Mouse (Mus musculus) spleen, adult 2 months (tissue): ENCODE measurements at regions not wholly inside any gene's neighbourhood (a gene's known extent, or its start where the extent isn't known, plus 50 kb on each side); places are given as distances from the start of the nearest gene placed in this dataset.

ENCODE experiments used
- DNase-seq, 2 experiments: peaks; one replicate each; pipeline versions ENCODE4 v3.0.0 to v3.0.0-alpha.2; 2012 to 2021; ENCODE audit warnings: low spot score in 2 of 2, low read depth in 1 of 2
- H3K27ac ChIP-seq: fragments of 200-500 bp; 2 replicates; pipeline ENCODE4 v1.5.1; 2012; ENCODE audit warnings: low read length, inconsistent platforms; ENCODE audit not compliant: insufficient read depth
- H3K27me3 ChIP-seq: fragments of 200-500 bp; 2 replicates; pipeline ENCODE4 v1.6.1; 2012; ENCODE audit warnings: mild to moderate bottlenecking, moderate library complexity, low read length, inconsistent platforms; ENCODE audit not compliant: control insufficient read depth, insufficient read depth
- H3K36me3 ChIP-seq: fragments of 200-500 bp; 2 replicates; pipeline ENCODE4 v1.6.1; 2012; ENCODE audit warnings: mild to moderate bottlenecking, low read length, inconsistent platforms; ENCODE audit not compliant: control insufficient read depth, insufficient read depth
- H3K4me1 ChIP-seq: fragments of 200-500 bp; 2 replicates; pipeline ENCODE4 v1.6.1; 2011; ENCODE audit warnings: inconsistent platforms; ENCODE audit not compliant: control insufficient read depth, insufficient read depth, insufficient read length
- H3K4me3 ChIP-seq: fragments of 200-500 bp; 2 replicates; pipeline ENCODE4 v1.5.1; 2011; ENCODE audit warnings: mild to moderate bottlenecking, inconsistent platforms; ENCODE audit not compliant: insufficient read depth, insufficient read length; ENCODE audit errors: extremely low read depth
- CTCF ChIP-seq: fragments of 200-500 bp; IDR thresholded peaks from 2 replicates; pipeline ENCODE4 v1.5.1; 2011; ENCODE audit warnings: mild to moderate bottlenecking, inconsistent platforms; ENCODE audit not compliant: insufficient read depth, insufficient read length, insufficient replicate concordance; ENCODE audit errors: extremely low read depth
- POLR2A ChIP-seq: fragments of 200-500 bp; IDR thresholded peaks from 2 replicates; pipeline ENCODE4 v1.6.1; 2011; ENCODE audit warnings: low read depth, low read length, inconsistent platforms
- WGBS: fragments of 180-500 bp; shearing (Covaris S2); methylation state at CpG from one replicate; pipeline ENCODE4 v1.1.7; 2018; 5-methylcytosine and 5-hydroxymethylcytosine counted together

GRCm38 (mm10) chr11:52502759-52503365 is 106.6 kb downstream of the 9530068E07Rik start:
- WGBS = 54% methylated on average over 10 of the region's 10 CpGs
- no peak for DNase-seq
- Histone ChIP-seq H3K4me3 (no peak overlapping the region), H3K4me1 (no peaks in the 10 kb centered on the region), H3K27ac (no peak overlapping the region), H3K36me3 (no peaks in the 10 kb centered on the region), H3K27me3 (no peaks in the 10 kb centered on the region)
- no peak for TF ChIP-seq POLR2A
- TF ChIP-seq CTCF = no peak

- no peaks in the 10 kb centered on the region for H3K27me3 ChIP-seq
- H3K4me3 ChIP-seq = no peak overlapping the region
- H3K27ac ChIP-seq = no peak overlapping the region
- H3K36me3 ChIP-seq = no peaks in the 10 kb centered on the region
- no peaks in the 10 kb centered on the region for H3K4me1 ChIP-seq
- no peak for DNase-seq
- TF ChIP-seq CTCF (no peak), POLR2A (no peak)
- 70% methylated on average over 4 of the region's 4 CpGs for WGBS
These were observed 115.6 kb downstream of the 9530068E07Rik start for GRCm38 (mm10) chr11:52511831-52512297.

GRCm38 (mm10) chr11:52517330-52517729 is 121.1 kb downstream of the 9530068E07Rik start:
- Histone ChIP-seq H3K4me1 (no peaks in the 10 kb centered on the region), H3K36me3 (no peaks in the 10 kb centered on the region), H3K27ac (no peak overlapping the region), H3K4me3 (no peak overlapping the region), H3K27me3 (no peaks in the 10 kb centered on the region)
- 79% methylated on average over 5 of the region's 5 CpGs for WGBS
- no peak for TF ChIP-seq CTCF
- no peak for TF ChIP-seq POLR2A
- no peak for DNase-seq

GRCm38 (mm10) chr11:52519877-52520276 is 123.6 kb downstream of the 9530068E07Rik start:
- WGBS = 83% methylated on average over 3 of the region's 3 CpGs
- Histone ChIP-seq H3K4me3 (no peak overlapping the region), H3K36me3 (no peaks in the 10 kb centered on the region), H3K27ac (no peak overlapping the region), H3K4me1 (no peaks in the 10 kb centered on the region), H3K27me3 (no peaks in the 10 kb centered on the region)
- no peak for DNase-seq
- TF ChIP-seq CTCF (no peak), POLR2A (no peak)

GRCm38 (mm10) chr11:52521879-52522278 is 125.7 kb downstream of the 9530068E07Rik start:
- 61% methylated on average over 4 of the region's 4 CpGs for WGBS

GRCm38 (mm10) chr11:52522384-52522783 is 126.2 kb downstream of the 9530068E07Rik start:
- H3K4me3 ChIP-seq = no peak overlapping the region
- no peak for DNase-seq
- TF ChIP-seq POLR2A (no peak), CTCF (no peak)
- no peaks in the 10 kb centered on the region for H3K36me3 ChIP-seq
- 84% methylated on average over 3 of the region's 3 CpGs for WGBS
- no peaks in the 10 kb centered on the region for H3K27me3 ChIP-seq
- no peaks in the 10 kb centered on the region for H3K4me1 ChIP-seq
- H3K27ac ChIP-seq = no peak overlapping the region

More at GRCm38 (mm10) chr11:52521879-52522278, 125.7 kb downstream of the 9530068E07Rik start:
- Histone ChIP-seq H3K27me3 (no peaks in the 10 kb centered on the region), H3K36me3 (no peaks in the 10 kb centered on the region), H3K27ac (no peak overlapping the region), H3K4me3 (no peak overlapping the region), H3K4me1 (no peaks in the 10 kb centered on the region)
- no peak for TF ChIP-seq CTCF
- no peak for TF ChIP-seq POLR2A
- DNase-seq = no peak

- Histone ChIP-seq H3K4me3 (no peak overlapping the region), H3K27me3 (no peaks in the 10 kb centered on the region), H3K36me3 (no peaks in the 10 kb centered on the region), H3K27ac (no peak overlapping the region), H3K4me1 (no peaks in the 10 kb centered on the region)
- DNase-seq = no peak
- TF ChIP-seq POLR2A = no peak
- no peak for TF ChIP-seq CTCF
- WGBS = 34% methylated on average over 4 of the region's 4 CpGs
These were observed 127.0 kb downstream of the 9530068E07Rik start for GRCm38 (mm10) chr11:52523191-52523590.
